Mouse (Mus musculus) heart, postnatal 0 days (tissue): ENCODE results near the gene Itgb2l.
"Not testable (repeated sequence)": the region's sequence is repeated elsewhere in the genome, so short reads cannot be mapped to it uniquely, and the experiment has no call there.

Experiments used
- CTCF ChIP-seq: IDR thresholded peaks from 2 replicates; pipeline ENCODE4 v1.5.1; 2016; ENCODE audit warnings: antibody characterized with exemption, control low read depth, low read depth
- EP300 ChIP-seq: IDR thresholded peaks from 2 replicates; pipeline ENCODE4 v1.6.1; 2016; ENCODE audit warnings: antibody characterized with exemption, low read depth

DNA sequence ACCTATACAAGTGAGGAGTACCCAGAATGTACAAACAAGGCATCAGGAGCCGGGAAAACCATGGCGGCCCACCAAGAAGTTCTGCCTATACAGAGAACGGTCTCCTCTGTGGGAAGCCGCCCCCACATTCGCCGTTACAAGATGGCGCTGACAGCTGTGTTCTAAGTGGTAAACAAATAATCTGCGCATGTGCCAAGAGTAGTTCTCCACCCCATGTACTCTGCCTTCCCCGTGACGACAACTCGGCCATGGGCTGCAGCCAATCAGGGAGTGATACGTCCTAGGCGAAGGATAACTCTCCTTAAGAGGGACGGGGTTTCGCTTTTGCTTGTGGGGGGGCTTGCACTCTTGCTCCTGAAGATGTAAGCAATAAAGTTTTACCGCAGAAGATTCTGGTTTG is 7.5 kb upstream of the Itgb2l start:
- TF ChIP-seq CTCF, EP300: not testable (repeated sequence)
